Mouse (Mus musculus) small intestine, adult 2 months (tissue): ENCODE results near the gene Prkca.

Experiments
- CTCF ChIP-seq: fragments of 200-500 bp; IDR thresholded peaks from 2 replicates; pipeline ENCODE4 v1.5.1; 2012; ENCODE audit warnings: low read depth, mild to moderate bottlenecking, control low read depth, inconsistent platforms, low read length, moderate library complexity, mixed read lengths; ENCODE audit not compliant: insufficient replicate concordance, insufficient read length; ENCODE audit errors: extremely low read depth
- POLR2A ChIP-seq: fragments of 200-500 bp; IDR thresholded peaks from 2 replicates; pipeline ENCODE4 v1.6.1; 2012; ENCODE audit warnings: low read depth, mild to moderate bottlenecking, control low read depth, inconsistent platforms, low read length, moderate library complexity

DNA sequence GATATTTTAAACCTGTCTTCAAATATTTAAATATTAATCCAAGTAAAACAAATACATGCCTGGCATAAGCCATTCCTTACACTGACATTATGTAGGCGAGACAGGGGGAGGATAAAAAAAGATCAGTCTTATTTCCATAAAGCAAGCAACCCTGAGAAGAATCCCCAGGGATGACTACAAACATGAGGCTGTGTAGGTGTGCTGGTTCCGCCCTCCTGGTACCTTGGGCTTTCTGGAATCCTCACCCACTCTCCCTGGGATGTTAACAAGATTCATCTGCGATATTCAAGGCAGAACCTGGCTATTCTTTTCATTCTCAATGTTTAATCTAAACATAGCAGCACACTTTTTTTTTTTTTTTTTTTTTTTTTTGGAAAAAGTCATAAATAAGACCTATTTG is 289.1 kb downstream of the Prkca start:
- TF ChIP-seq POLR2A (no peak), CTCF (no peak)
